Mouse (Mus musculus): ENCODE results near the gene Rbms3. TPM values are rescaled to one million over a fixed set of nuclear protein-coding genes. Genes with fewer than 3 reads are reported as not detected.

The Rbms3 gene
- polyA plus RNA-seq, 1 experiment from 2014 or later = 13.1 TPM

DNA sequence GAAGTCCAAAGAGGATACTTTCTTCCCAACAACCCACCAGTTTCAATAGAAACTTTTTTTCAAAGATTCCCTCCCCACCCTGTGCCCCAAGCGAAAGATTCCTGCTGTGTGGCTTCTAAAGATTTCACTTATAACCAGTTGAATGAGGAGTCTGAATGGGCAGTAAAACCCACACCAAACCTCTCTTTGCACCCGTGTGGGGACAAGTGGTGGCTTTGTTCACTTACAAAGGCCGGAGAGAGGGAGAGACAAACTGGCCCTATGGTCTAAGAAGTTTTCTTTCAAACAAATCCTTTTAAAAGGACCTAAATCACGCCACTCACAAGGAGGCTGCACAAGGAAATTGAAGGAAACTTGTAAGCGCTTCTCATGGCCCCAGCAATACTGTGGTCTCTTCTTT, 268.3 kb downstream of the Rbms3 start:
- WGBS = 4% methylated on average over 5 of the region's 5 CpGs
- no peaks in the 10 kb centered on the region for H3K9me3 ChIP-seq (replicated peaks)
- peaks cover 41% of the 10 kb centered on the region for H3K27me3 ChIP-seq
- no peak overlapping the region for H3K27ac ChIP-seq
- H3K36me3 ChIP-seq (ENCODE audit: poor library complexity, severe bottlenecking) = no peaks in the 10 kb centered on the region
- H3K4me1 ChIP-seq = peaks cover 21% of the 10 kb centered on the region
- no peak overlapping the region for H3K4me2 ChIP-seq
- H3K9ac ChIP-seq = no peak overlapping the region
- no peak overlapping the region for H3K4me3 ChIP-seq
- no peak for ATAC-seq

DNA sequence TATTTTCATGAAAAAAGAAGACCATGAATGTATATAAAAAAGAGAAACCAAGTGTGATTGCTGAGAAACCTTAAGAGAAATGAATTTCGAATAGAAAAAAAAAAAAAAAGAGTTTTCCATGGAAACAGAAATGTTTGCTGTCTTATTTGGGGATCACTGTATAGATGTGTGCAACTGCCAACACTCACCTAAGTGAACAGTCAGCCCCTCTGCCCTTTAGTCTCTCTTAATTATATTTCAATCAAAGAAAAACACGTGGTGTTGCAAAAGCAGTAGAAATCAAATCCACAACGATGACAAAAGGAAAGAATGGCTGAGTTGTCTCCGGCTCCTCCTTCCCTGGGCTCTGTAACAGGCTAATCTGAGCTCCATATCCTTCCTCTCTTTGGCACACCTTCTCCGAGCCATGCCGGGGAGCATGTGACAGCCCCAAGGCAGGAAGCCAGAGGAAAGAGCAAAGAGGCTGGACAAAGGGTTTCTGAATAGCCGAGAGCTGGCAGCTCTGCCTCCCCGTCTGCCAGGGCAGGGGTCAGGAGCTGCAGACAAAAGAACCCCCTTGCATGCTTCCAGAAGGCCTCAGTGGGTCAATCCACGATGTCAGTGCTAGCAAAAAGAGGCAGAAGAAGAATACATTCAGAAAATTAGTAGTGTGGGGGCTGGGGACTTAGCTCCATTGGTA, 272.8 kb downstream of the Rbms3 start:
- no peak overlapping the region for H3K4me3 ChIP-seq
- no peak overlapping the region for H3K9ac ChIP-seq

DNA sequence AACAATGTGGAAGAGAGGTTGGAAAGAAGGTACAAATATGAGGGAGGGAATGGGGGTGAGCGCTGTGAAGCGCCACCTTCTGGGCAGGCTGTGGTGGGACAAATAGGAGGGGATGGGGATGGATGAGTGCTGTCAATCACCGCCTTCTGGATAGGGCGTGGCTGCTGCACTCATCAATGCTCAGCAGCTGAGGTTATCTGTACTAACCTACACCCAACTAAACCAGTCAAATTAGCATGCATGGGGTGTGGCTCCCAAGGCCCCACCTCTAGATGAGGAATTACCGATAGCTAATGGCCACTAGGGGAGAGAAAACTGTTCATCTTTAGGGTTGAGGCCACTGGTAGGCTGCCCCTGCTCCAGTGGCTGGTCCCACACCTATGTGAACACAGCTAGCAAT, 274.2 kb downstream of the Rbms3 start:
- Histone ChIP-seq H3K4me3 (no peak overlapping the region), H3K27ac (no peak overlapping the region), H3K9me3 (replicated peaks) (no peaks in the 10 kb centered on the region), H3K27me3 (peaks cover 42% of the 10 kb centered on the region), H3K9ac (no peak overlapping the region), H3K4me2 (no peak overlapping the region), H3K4me1 (peaks cover 10% of the 10 kb centered on the region), H3K36me3 (ENCODE audit: poor library complexity, severe bottlenecking) (no peaks in the 10 kb centered on the region)
- no peak for ATAC-seq
- 66% methylated on average over 5 of the region's 5 CpGs for WGBS

More for the DNA sequence above, 272.8 kb downstream of the Rbms3 start:
- Histone ChIP-seq H3K27ac (no peak overlapping the region), H3K36me3 (ENCODE audit: poor library complexity, severe bottlenecking) (no peaks in the 10 kb centered on the region), H3K9me3 (replicated peaks) (no peaks in the 10 kb centered on the region), H3K27me3 (peaks cover 45% of the 10 kb centered on the region), H3K4me2 (peak overlapping the region; percentile 12; the same call in 1 of the 2 replicates), H3K4me1 (peaks cover 17% of the 10 kb centered on the region)
- peak; percentile 89 for ATAC-seq
- WGBS = 5% methylated on average over 9 of the region's 9 CpGs

DNA sequence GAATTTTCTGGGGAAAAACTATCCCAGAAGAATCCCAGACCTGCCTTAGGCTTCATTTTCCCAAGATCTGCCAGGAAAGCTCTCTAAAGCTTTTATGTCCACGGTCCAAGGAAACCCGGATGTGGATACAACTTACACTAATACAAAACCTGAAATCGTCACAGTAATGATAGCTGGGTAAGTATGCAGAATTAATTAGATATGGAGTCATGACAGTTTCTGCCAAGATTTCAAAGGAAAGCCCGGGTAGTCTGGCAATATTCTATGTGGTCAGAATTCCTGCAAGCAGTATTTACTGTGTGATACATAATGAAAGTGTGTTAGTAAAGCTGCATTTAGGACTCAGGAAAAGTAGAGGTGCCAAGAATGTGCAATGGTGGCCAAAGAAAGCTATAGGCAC, 287.4 kb downstream of the Rbms3 start:
- no peak for ATAC-seq

DNA sequence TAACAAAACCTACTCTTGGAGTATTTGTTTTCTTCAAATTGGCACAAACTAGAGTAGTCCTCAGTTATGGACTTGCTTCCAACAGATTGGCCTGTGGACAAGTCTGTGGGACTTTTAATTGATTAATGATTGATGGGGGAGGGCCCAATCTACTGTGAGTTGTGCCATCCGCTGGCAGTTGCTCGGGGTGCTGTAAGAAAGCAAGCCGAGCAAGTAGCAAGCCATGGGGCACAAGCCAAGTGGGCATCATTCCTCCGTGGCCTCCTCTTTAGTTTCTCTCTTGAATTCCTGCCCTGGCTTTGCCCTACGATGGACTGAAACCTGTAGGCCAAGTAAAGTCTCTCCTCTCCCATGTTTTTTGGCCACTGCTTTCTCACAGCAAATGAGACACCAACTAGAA, 299.0 kb downstream of the Rbms3 start:
- no peak for ATAC-seq
- no peak overlapping the region for H3K4me3 ChIP-seq
- no peak overlapping the region for H3K27ac ChIP-seq
- H3K36me3 ChIP-seq (ENCODE audit: poor library complexity, severe bottlenecking) = no peaks in the 10 kb centered on the region
- no peaks in the 10 kb centered on the region for H3K27me3 ChIP-seq
- no peak overlapping the region for H3K4me2 ChIP-seq
- H3K9ac ChIP-seq = no peak overlapping the region
- 91% methylated on average over 5 of the region's 5 CpGs for WGBS
- H3K9me3 ChIP-seq (replicated peaks) = no peaks in the 10 kb centered on the region
- H3K4me1 ChIP-seq = no peaks in the 10 kb centered on the region

More for the DNA sequence above, 287.4 kb downstream of the Rbms3 start:
- H3K9ac ChIP-seq = no peak overlapping the region
- H3K4me1 ChIP-seq = no peaks in the 10 kb centered on the region
- WGBS = 79% methylated on average over 4 of the region's 4 CpGs
- H3K4me2 ChIP-seq = no peak overlapping the region
- no peak overlapping the region for H3K4me3 ChIP-seq
- H3K9me3 ChIP-seq (replicated peaks) = no peaks in the 10 kb centered on the region
- no peaks in the 10 kb centered on the region for H3K27me3 ChIP-seq
- H3K27ac ChIP-seq = no peak overlapping the region
- no peaks in the 10 kb centered on the region for H3K36me3 ChIP-seq (ENCODE audit: poor library complexity, severe bottlenecking)

DNA sequence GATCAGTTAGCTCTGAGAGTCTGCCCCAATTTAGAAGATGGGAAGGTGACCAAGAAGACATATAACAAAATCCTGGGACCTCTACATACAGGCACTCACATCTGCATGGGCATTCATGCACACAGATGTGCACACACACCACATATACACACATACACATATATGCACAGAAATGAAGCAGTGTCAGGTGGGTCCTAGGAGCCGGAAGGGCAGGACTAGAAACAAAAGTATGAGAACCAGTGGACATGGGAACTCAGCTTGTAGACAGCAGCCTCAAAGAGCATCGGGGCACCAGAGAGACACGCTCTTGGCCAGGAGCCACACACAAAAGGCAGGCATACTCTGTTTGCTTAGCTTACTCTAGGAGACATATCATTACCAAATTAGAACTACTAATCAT, 310.4 kb downstream of the Rbms3 start:
- Histone ChIP-seq H3K9ac (no peak overlapping the region), H3K27me3 (no peaks in the 10 kb centered on the region), H3K9me3 (replicated peaks) (no peaks in the 10 kb centered on the region), H3K36me3 (ENCODE audit: poor library complexity, severe bottlenecking) (no peaks in the 10 kb centered on the region), H3K27ac (no peak overlapping the region), H3K4me2 (no peak overlapping the region), H3K4me1 (no peaks in the 10 kb centered on the region), H3K4me3 (no peak overlapping the region)
- no peak for ATAC-seq
- 78% methylated on average over 3 of the region's 3 CpGs for WGBS

DNA sequence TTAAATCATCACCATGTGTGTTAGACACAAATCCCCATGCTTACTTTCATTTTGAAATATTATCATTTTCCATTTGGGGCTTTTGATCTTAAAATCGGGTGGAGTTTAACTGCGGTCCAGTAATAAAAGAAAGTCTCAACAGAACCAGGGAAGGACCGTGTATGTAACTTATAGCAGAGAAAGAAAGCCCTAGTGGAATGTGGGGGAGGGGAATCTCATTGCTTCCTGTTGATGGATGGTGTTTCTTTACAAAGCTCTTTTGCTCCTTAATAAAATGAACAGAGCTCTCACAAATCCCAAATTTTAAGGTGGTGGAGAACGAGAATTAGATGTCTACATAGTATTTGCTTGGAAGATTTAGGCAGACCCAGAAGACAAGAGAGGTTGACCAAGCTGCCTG, 311.3 kb downstream of the Rbms3 start:
- Histone ChIP-seq H3K4me2 (no peak overlapping the region), H3K9me3 (replicated peaks) (no peaks in the 10 kb centered on the region), H3K4me3 (no peak overlapping the region), H3K27me3 (no peaks in the 10 kb centered on the region), H3K36me3 (ENCODE audit: poor library complexity, severe bottlenecking) (no peaks in the 10 kb centered on the region), H3K9ac (no peak overlapping the region), H3K4me1 (no peaks in the 10 kb centered on the region), H3K27ac (no peak overlapping the region)
- WGBS = 71% methylated on average over 4 of the region's 4 CpGs
- ATAC-seq = no peak

DNA sequence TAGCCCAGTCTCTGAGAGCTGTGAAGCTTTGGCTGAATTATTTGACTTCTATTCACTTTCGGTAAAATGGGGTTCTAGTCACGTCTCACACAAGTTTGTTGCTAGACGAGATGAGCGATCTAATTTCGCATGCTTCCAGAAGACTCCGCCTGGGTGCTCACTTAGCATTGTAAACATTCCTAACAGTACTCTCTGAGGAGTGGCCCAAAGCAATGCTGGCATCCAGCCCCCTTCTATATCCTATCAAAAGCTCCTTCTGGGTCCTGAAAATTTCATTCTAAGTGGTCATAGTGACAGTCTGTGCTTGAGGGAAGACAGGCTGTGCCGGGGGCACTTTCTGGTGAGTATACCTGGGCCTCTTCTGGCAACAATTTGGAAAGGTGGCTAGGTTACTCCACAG, 312.5 kb downstream of the Rbms3 start:
- Histone ChIP-seq H3K9ac (no peak overlapping the region), H3K27ac (no peak overlapping the region)
- 97% methylated on average over 7 of the region's 7 CpGs for WGBS

DNA sequence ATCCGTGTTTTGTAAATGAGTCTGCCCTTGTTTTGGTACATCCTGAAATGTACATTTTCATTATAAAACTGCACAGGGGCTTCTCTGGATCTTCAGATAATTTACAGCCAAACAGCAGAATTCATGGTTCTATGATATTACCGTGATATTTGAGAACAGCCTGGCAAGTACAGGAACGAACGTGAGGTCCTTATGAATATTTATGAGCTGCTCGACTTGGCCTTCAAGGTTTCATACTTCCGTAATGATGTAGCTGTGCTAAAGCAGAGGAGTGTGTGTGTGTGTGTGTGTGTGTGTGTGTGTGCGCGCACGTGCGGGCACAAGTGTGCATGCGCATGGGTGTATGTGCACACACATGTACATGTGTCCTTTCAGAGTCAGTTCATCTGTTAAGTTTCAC, 316.1 kb downstream of the Rbms3 start:
- WGBS = 72% methylated on average over 11 of the region's 11 CpGs

More for the DNA sequence above, 312.5 kb downstream of the Rbms3 start:
- no peaks in the 10 kb centered on the region for H3K36me3 ChIP-seq (ENCODE audit: poor library complexity, severe bottlenecking)
- H3K4me2 ChIP-seq = no peak overlapping the region
- no peaks in the 10 kb centered on the region for H3K4me1 ChIP-seq
- no peak for ATAC-seq
- H3K4me3 ChIP-seq = no peak overlapping the region
- H3K27me3 ChIP-seq = no peaks in the 10 kb centered on the region
- H3K9me3 ChIP-seq (replicated peaks) = no peaks in the 10 kb centered on the region

DNA sequence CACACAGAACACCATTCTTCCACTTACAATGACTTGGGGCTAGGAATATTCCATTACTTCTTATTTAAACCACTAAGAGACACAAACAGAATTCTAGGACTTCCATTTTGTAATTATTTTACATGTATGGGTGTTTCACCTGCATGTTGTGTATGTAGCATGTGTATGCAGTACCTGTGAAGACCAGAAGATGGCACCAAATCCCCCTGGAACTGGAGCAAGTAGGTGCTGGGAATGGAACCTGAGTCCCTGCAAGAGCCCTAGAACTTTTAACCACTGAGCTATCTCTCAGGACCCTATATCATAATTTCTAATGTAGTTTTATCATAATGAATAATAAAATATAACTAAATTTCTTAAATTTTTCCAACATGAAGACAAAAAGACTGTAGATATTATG, 319.9 kb downstream of the Rbms3 start:
- Histone ChIP-seq H3K36me3 (ENCODE audit: poor library complexity, severe bottlenecking) (no peaks in the 10 kb centered on the region), H3K4me2 (no peak overlapping the region), H3K27ac (no peak overlapping the region), H3K9me3 (replicated peaks) (no peaks in the 10 kb centered on the region), H3K4me3 (no peak overlapping the region), H3K9ac (no peak overlapping the region), H3K27me3 (no peaks in the 10 kb centered on the region), H3K4me1 (no peaks in the 10 kb centered on the region)
- ATAC-seq = no peak

More for the DNA sequence above, 316.1 kb downstream of the Rbms3 start:
- H3K27me3 ChIP-seq = no peaks in the 10 kb centered on the region
- no peaks in the 10 kb centered on the region for H3K36me3 ChIP-seq (ENCODE audit: poor library complexity, severe bottlenecking)
- no peak overlapping the region for H3K9ac ChIP-seq
- no peak overlapping the region for H3K4me2 ChIP-seq
- no peaks in the 10 kb centered on the region for H3K4me1 ChIP-seq
- no peak overlapping the region for H3K27ac ChIP-seq
- no peak for ATAC-seq
- H3K9me3 ChIP-seq (replicated peaks) = no peaks in the 10 kb centered on the region
- no peak overlapping the region for H3K4me3 ChIP-seq

DNA sequence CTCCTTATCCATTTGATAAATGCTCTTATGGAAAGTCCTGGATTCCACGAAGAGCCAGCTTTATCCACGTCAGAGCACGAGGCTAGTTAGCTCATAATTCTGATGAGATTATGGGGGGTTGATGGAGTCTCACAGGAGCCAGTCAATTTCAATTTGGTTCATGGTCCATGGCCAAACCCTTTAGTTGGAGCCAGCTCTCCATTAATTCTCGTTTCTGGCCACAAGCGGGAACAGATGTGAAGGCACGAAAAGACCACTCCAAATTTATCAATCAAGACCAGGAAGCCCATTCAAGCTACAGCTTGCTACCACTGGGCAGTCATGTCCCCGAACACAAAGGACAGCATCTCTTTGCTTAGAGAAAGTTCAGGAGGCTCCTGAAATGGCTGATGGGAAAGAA, 330.7 kb downstream of the Rbms3 start:
- H3K4me2 ChIP-seq = no peak overlapping the region
- peaks cover 6% of the 10 kb centered on the region; the same call in 1 of the 2 replicates for H3K4me1 ChIP-seq
- no peak overlapping the region for H3K27ac ChIP-seq
- no peaks in the 10 kb centered on the region for H3K9me3 ChIP-seq (replicated peaks)
- ATAC-seq = 0 out of 2 replicates have a peak, but pooled peaks have one; percentile 13
- H3K27me3 ChIP-seq = peaks cover 4% of the 10 kb centered on the region; the same call in 1 of the 2 replicates
- H3K36me3 ChIP-seq (ENCODE audit: poor library complexity, severe bottlenecking) = no peaks in the 10 kb centered on the region
- H3K9ac ChIP-seq = no peak overlapping the region
- 74% methylated on average over 7 of the region's 7 CpGs for WGBS
- H3K4me3 ChIP-seq = no peak overlapping the region

DNA sequence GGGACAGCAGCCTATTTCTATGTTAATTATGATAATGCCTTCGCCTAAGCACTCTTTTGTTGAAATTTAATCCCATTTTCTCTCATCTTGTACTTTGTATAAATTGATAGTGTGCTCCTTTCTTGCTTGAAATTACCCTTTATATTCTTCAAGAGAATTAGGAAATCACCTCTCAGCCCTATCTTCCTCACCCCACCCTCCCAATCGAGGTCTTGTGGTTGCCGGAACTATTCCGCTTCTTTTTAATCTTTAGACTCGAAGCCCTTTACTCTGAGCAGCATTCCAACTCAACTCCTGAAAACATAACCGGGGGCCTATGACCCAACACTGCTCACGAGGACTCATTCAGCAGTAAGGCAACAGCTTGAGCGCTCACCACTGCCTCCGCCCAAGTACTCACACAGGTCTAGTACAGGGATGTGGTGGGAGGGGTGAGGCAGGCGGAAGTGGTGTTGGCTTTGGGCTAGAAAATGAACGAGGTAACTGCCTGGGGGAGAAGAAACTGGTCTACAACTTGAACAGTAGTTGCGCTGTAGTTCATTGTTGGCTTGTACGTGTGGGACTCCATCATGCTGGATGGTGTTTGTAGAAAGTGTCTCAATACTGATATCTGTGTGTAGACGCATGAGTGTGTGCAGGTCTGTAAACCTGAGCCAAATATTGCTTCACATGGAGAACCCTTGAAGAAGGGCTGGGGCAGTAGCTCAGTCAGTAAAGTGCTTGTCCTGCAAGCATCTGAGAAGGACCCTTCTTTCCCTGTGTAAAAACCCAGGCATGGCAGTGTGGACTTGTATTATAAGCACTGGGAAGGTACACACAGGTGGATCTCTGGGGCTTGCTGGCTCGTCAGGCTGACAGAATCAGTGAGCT, 331.8 kb downstream of the Rbms3 start:
- no peak overlapping the region for H3K4me3 ChIP-seq
- no peaks in the 10 kb centered on the region for H3K9me3 ChIP-seq (replicated peaks)
- H3K4me2 ChIP-seq = no peak overlapping the region
- 19% methylated on average over 15 of the region's 15 CpGs for WGBS
- no peak for ATAC-seq
- H3K36me3 ChIP-seq (ENCODE audit: poor library complexity, severe bottlenecking) = no peaks in the 10 kb centered on the region
- H3K27me3 ChIP-seq = peaks cover 3% of the 10 kb centered on the region; the same call in 1 of the 2 replicates
- no peak overlapping the region for H3K9ac ChIP-seq
- H3K27ac ChIP-seq = no peak overlapping the region
- H3K4me1 ChIP-seq = peaks cover 6% of the 10 kb centered on the region; the same call in 1 of the 2 replicates

Measured in forebrain, embryonic 13.5 days (tissue).